Mouse (Mus musculus) right cerebral cortex, adult 18-20 months (tissue): ENCODE data around the gene 6030445D17Rik.
A peak's percentile ranks its signal among the peaks of the same experiment; 100 is the strongest.

Source experiments
- DNase-seq: peaks from one replicate; pipeline ENCODE4 v3.0.0; 2022; ENCODE audit warnings: mixed read lengths

6030445D17Rik gene

GRCm38 (mm10) chr4:136461206-136461605 is 844 bp upstream of the 6030445D17Rik start:
- DNase-seq = no peak

- DNase-seq = no peak
These were observed 327 bp upstream of the 6030445D17Rik start for GRCm38 (mm10) chr4:136461761-136462085.

GRCm38 (mm10) chr4:136462839-136463178 is 759 bp downstream of the 6030445D17Rik start:
- DNase-seq = no peak

GRCm38 (mm10) chr4:136463436-136463835 is 1.4 kb downstream of the 6030445D17Rik start:
- no peak for DNase-seq

- DNase-seq = no peak
These were observed 4.2 kb downstream of the 6030445D17Rik start for GRCm38 (mm10) chr4:136466226-136466625.

GRCm38 (mm10) chr4:136468553-136469327 is 6.7 kb downstream of the 6030445D17Rik start:
- peak; percentile 84 for DNase-seq

GRCm38 (mm10) chr4:136469371-136469903 is 7.4 kb downstream of the 6030445D17Rik start, which contains the start of gene Luzp1:
Gene Luzp1, plus strand, starts transcription at chr4:136469761.
- DNase-seq = peak; percentile 94

GRCm38 (mm10) chr4:136469941-136470346 is 7.9 kb downstream of the 6030445D17Rik start:
- DNase-seq = no peak

- DNase-seq = peak; percentile 44
These were observed 8.5 kb downstream of the 6030445D17Rik start for GRCm38 (mm10) chr4:136470347-136471071.

GRCm38 (mm10) chr4:136476692-136477091 is 14.6 kb downstream of the 6030445D17Rik start:
- DNase-seq = no peak

GRCm38 (mm10) chr4:136486549-136486948 is 24.5 kb downstream of the 6030445D17Rik start:
- no peak for DNase-seq

- no peak for DNase-seq
These were observed 33.9 kb downstream of the 6030445D17Rik start for GRCm38 (mm10) chr4:136495993-136496392.

GRCm38 (mm10) chr4:136505426-136506215 is 43.6 kb downstream of the 6030445D17Rik start:
- DNase-seq = no peak

GRCm38 (mm10) chr4:136509857-136510256 is 47.8 kb downstream of the 6030445D17Rik start:
- no peak for DNase-seq

GRCm38 (mm10) chr4:136511708-136512107 is 49.7 kb downstream of the 6030445D17Rik start:
- no peak for DNase-seq

- DNase-seq = no peak
These were observed 50.9 kb downstream of the 6030445D17Rik start for GRCm38 (mm10) chr4:136512905-136513304.
